Mouse (Mus musculus) kidney, postnatal 25 days (tissue): ENCODE data around the gene Jpt2.
A peak's percentile ranks its signal among the peaks of the same experiment; 100 is the strongest.

ENCODE experiments used
- DNase-seq, 2 experiments: peaks; one replicate each; pipeline ENCODE4 v3.0.0; 2021; ENCODE audit warnings: mixed read lengths in 2 of 2

Jpt2 gene

DNA sequence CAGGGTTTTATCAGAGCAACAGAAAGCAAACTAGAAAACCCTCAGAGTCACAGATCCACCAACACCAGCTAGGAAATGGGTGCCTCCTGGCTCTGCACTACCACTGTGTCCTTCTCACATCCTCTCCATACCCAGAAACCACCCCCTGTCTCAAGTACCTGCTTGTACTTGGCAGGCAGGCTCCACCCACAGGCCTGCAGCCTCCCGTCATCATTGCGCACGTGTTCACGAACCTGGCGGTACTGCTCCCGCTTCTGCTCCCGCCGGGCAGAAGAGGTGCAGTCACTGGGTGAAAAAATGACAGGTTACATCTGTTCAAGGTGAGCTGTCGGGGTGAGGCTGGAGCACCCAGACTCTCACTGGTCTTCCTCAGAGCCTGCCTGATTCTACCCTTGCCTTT, 56.7 kb downstream of the Jpt2 start:
- DNase-seq: no peak

DNA sequence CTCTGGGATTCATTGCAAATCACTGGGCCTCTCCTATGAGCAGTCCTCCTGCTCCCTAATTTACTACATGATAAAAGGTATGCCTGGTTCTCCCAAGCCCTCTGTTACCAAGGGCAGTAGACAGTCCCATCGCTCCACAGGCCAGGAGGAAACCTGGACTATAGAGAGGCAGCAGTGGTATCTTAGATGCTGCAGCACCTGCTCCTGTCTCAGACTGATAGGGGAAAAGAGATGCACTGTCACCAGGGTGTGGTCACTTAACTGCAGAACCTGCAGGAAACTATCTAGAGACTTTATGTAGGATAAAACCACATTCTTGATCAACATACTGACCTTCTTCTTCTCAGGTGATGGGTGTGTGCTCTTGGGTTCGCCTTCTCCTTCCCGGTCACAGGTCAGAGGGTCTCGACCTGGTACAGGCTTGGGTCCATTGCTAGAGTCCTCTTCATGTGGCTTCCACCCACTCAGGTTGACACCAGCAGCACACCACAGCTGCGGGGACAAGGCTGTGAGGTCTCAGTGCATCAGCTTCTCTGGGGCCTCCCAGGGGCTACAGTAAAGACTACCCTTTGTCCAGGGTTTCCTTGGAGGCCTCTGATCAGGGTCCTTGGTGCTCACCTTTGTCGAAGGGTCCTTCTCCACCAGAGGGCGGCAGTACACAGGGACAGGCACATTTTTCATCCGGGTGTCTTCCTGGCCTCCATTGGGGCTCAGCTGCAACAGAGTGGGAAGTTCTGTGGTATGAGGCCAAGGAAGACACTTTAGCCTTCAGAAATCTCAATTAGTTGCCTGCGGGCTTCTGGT, 57.6 kb downstream of the Jpt2 start:
- peak; percentile 56 to 73 for DNase-seq

DNA sequence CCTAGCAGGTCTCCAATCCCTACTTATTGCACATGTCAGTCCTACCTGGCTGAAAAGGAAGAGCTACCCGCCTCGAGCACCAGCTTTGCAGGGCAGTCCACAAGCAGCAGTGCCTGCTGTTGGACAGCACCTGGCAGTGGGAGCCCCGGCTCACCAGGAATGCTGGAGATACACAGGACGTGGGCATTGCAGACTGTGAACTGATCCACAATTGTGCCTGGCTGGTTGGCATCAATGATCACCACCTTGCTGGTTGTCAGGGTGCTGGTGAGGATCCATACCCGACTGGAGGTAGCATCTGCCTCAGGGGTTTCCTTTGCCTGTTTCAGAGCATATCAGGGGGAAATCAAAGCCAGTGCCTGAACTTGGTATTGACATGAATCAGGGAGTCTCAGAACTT, 58.4 kb downstream of the Jpt2 start:
- no peak for DNase-seq

DNA sequence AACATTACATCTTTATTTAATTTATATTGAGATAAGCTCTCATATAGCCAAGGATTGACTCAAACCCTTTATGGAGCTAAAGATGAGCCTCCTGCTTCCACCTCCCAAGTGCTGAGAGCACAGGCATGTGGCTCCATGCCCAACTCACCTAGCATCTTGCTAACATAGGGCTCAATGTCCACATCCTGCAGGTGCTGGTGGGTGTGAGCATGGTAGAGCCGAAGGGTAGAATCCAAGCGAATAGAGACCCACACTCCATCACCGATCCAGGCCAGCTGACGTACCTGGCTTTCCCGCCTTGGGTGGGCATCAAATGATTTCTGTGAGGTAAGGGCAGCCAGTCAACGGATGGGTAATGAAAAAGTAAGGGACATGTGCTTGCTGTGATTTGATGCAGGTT, 60.5 kb downstream of the Jpt2 start:
- peak in 1 of 2 experiments; percentile 32 for DNase-seq

DNA sequence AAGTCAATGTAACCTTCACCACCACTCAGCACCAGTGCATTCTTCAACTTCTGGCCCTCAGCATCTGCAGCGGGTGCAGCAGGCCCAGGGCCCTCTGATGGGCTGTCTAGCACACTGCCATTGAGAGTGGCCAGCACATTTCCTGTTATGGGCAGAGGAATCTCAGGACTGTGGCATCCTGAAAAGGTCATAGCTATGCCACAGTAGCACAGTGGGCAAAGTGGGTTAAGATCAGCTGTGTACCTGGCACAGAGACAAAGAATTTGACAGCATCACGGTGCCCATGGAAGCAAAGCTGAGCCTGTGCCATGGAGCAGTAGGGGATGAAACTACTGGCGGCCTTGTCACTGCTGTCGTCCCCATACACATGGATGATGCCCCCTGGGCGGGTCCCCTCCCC, 61.3 kb downstream of the Jpt2 start:
- DNase-seq: no peak

- peak in 1 of 2 experiments; percentile 34 for DNase-seq
Measured at GRCm38 (mm10) chr17:24898041-24898854, 62.2 kb downstream of the Jpt2 start.

DNA sequence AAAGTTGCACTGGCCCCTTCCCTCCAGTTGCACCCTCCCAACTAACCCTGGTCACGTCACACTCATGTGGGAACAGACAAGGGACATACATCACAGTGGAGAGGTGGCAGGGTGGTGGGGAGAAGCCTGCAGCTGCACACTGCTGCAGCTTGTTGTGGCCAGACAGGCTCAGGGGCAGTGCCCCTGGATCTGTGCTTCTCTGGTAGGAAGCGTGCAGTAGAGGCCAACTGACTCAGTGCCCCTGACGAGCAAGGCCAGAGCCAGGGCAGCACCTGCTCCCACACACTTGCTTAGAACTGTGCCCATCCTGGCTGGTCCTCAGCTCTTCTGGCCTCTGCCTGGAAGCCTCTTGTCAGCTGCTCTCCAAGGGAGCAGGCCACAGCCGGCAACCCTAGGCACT, 62.9 kb downstream of the Jpt2 start:
- DNase-seq: peak in 1 of 2 experiments; percentile 39

GRCm38 (mm10) chr17:24896993-24897269, 63.6 kb downstream of the Jpt2 start:
- no peak for DNase-seq

DNA sequence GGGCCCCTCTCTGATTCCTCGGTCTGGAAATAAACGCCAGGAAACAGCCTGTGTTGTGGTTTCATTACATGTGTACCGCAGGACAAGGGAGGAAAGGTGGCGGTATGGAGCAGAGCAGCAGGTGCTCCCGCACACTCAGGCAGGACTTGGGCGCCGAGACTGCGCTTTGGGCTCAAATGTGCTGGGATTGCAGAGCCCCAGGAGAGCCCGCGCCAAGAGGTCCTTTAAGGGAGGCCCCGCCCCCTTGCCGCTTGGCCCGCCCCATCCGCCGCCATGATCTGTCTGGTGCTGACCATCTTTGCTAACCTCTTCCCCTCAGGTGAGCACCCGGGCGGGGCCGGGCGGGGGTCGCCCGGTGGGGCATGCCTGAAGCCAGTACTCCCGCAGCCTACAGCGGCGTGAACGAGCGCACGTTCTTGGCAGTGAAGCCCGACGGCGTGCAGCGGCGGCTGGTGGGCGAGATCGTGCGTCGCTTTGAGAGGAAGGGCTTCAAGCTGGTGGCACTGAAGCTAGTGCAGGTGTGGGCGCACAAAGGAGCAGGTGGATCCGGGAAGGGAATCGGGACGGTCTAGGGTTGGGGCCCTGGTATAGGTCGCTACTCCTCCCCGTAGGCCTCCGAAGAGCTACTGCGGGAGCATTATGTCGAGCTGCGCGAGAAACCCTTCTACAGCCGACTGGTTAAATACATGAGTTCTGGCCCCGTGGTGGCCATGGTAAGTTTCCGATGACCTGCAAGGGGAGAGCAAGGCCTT, 64.1 kb downstream of the Jpt2 start, which contains the start of gene Nme3:
TSS of gene Nme3 (plus strand) at position 260 of the 752 bp plus-strand sequence.
- DNase-seq: peak; percentile 89 to 92

DNA sequence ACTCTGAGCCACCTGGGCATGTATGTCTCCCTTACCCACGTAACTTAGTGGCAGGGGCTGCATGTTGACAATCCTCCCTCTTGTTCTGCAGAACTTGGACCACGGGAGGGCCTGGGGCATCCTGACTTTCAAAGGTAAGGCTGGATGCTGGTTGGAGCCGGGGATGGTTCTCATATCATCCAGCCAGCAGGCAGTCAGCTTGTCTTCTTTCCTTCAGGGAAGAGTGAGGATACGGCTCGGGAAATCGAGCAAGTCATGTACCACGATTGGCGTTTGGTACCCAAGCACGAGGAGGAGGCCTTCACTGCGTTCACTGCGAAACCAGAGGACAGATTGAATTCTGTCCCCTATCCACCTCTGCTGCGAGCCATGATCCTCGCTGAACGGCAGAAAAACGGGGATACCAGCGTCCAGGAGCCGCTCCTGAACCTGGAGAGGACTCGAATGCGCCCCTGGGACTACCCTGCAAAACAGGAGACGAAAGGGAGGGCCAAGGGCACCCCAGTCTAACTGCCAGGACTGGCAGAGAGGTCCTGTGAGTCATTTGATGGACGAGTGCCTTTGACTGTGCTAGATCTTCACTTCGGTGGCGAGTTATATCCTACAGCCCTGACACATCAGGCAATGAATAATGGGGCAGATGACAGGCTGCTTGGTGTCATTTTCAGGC, 64.8 kb downstream of the Jpt2 start:
- peak in 1 of 2 experiments; percentile 46 for DNase-seq

DNA sequence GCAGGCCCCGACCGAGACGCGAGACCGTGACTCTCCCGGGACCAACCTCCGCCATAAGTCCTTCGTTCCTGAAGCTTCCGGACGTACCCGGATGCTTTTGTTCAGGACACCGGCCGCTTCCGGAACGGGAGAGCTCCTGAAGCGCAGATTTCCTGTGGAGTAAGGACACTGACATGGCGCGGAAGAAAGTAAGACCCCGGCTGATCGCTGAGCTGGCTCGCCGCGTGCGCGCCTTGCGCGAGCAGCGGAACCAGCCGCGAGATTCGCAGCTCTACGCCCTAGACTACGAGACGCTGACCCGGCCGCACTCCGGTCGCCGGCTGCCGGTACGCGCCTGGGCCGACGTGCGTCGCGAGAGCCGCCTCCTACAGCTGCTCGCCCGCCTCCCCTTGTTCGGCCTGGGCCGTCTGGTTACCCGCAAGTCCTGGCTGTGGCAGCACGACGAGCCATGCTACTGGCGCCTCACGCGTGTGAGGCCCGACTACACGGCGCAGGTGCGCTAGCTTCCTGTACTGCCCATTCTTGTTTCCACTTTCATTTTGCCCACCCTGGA, 65.4 kb downstream of the Jpt2 start, which contains the start of the genes Eme2 and Mrps34:
TSS of gene Eme2 (minus strand) at position 93 of the 553 bp plus-strand sequence.
TSS of gene Mrps34 (plus strand) at position 122 of the 553 bp plus-strand sequence.
- peak; percentile 86 to 92 for DNase-seq

DNA sequence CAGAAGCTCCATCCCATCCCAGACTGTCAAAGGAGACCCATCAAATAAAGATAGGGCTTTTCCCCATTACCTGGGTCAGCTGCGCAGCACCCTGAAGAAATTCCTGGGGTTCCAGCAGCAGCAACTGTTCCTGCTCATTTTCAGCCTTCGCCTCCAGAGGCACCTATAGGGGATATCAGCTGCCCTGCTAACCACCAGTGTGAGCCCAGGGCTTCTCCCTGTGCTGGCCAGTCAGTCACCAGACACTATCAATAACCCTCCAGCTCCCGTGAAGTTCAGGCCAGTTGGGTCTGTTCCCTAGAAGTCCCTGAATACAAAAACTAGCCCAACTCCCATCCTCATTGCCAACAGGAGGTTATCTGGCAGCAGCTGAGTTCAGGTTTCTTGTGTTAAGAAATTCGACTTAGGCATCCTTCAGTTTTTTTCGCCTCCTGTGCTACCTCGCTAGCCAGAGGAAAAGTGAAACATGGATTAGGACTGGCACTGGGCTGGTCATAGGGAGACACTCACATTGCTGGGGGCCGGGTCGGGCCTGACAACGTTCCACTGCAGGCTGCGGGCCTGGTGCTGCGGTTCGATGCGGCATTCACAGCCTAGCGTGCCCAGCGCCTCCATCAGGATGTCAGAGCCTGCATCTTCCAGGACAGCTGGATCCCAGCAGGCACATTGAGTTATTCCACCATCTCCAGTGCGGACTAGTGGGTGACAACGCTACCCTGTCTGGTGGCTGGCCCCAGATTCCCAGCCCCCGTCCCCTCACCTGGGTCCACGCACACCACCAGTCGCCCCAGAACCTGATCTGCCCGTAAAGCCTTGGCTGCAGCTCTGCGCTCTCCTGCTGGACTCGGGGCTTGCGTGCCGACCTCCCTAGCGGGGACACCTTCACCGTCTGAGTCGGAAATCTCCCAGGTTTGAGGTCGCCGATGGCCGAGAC, 66.2 kb downstream of the Jpt2 start:
- peak in 1 of 2 experiments; percentile 60 for DNase-seq

GRCm38 (mm10) chr17:24893276-24893675, 67.2 kb downstream of the Jpt2 start:
- peak in 1 of 2 experiments; percentile 39 for DNase-seq

GRCm38 (mm10) chr17:24892785-24893184, 67.7 kb downstream of the Jpt2 start:
- peak in 1 of 2 experiments; percentile 38 for DNase-seq

- peak in 1 of 2 experiments; percentile 64 for DNase-seq
Measured at GRCm38 (mm10) chr17:24891321-24891720, 69.2 kb downstream of the Jpt2 start.

DNA sequence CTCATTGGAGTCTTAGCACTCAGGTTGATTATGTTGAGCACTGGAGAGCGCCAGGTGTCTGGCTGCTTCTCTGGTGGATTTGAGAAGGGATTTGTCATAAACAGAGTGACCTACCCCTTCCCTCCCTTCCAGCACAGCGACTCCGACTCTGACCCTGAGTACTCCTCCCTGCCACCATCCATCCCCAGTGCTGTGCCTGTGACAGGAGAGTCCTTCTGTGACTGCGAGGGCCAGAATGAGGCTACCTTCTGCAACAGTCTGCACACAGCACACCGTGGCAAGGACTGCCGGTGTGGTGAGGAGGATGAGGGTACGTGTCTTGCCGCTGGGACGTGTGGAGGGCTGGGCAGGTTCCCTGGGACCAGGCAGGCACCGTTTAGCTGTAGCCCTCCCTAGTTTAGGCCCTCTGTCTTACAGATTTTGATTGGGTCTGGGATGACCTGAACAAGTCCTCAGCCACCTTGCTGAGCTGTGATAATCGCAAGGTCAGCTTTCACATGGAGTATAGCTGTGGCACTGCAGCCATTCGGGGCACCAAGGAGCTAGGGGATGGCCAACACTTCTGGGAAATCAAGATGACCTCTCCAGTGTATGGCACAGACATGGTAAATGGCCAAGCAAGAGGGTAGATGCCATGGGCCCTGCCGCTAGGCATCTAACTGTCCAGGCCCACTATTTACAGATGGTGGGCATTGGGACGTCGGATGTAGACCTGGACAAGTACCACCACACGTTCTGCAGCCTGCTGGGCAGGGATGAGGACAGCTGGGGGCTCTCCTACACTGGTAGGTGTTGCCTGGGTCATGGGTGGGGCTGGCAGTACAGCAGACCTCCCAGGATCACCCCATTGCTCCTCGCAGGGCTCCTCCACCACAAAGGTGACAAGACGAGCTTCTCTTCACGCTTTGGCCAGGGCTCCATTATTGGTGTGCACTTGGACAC, 70.1 kb downstream of the Jpt2 start:
- DNase-seq: peak in 1 of 2 experiments; percentile 44

GRCm38 (mm10) chr17:24888862-24889261, 71.6 kb downstream of the Jpt2 start:
- DNase-seq: no peak
